Mouse (Mus musculus) left cerebral cortex, postnatal 14 days (tissue): ENCODE results near the gene Sap25. TPM values are rescaled to one million over a fixed set of nuclear protein-coding genes. Genes with fewer than 3 reads are reported as not detected.

Experiments used
- DNase-seq, 2 experiments: peaks; one replicate each; pipeline ENCODE4 v3.0.0; 2021 to 2022; ENCODE audit warnings: low spot score in 2 of 2, mixed read lengths in 1 of 2
- intact Hi-C: fragments of 180-260 bp; cut with DNase I; formaldehyde crosslinking; loops from one replicate; pipeline ENCODE4 v1.15.1; 2025
- total RNA-seq, 2 experiments: library from RNA; stranded (reverse); gene quantifications; 2 replicates each; pipeline ENCODE4 v1.2.3; 2021

The Sap25 gene
- total RNA-seq, 2 experiments from 2014 or later: 1.7 to 4.7 TPM

GRCm38 (mm10) chr5:137653366-137653765 lies 12.2 kb downstream of the Sap25 start:
- intact Hi-C loops: loop anchor here (5.0 kb wide), 1 partner anchor 66 kb away; no protein-coding TSS in a partner anchor
- no peak for DNase-seq

GRCm38 (mm10) chr5:137654746-137655145 lies 13.6 kb downstream of the Sap25 start:
- no peak for DNase-seq
- intact Hi-C loops: loop anchor here (5.0 kb wide), 2 partner anchors 67 to 93 kb away; partner anchors contain the start of gene Tsc22d4

DNA sequence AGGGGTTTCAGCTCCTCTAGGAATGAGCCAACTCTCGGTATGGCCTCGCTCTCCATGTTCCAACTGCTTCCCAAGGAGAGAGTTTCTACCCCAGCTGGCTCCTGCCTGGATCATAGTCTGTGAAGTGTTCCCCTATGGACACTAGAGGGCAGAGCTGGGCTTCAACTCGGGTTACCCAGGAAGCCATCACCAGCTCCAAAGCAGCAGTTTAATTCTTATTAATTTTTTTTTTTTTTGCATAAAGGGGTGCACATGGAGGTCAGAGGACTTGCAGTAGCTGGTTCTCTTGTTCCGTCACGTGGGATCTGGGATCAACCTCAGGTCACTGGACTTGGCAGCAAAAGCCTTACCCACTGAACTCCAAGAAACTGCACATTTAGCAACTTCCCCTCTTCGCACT lies 15.8 kb downstream of the Sap25 start:
- peak; percentile 81 to 84 for DNase-seq
- intact Hi-C loops: loop anchor here (5.0 kb wide), 1 partner anchor 90 kb away; the partner anchor contains the start of gene Tsc22d4

DNA sequence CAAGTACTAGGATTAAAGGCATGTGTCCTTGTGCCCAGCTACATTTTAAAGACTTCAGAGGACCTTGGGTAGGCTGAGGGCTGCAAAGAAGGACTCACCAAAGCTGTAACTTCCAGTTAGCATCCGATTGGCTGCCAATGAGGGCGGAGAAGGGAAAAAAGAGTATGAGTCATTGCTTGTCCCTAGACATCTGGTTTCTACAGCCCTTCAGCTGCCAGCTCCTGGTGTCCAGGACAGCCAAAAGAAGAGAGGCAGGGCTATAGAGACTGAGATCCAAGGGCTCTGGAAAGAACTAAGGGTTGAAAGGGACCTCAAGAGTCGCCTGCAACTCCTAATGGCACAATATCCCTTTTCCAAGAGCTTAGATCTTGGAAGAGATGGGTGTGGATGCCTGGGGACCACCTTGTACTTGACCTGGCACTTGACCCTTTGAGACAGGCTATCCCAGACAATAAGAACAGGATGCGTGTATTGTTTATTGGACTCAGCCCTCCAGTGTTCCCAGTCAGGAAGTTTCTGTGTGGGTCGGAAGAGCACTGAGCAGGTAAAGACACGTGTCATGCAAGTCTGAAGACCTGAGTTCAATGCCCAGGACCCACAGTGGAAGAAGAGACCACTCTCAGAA lies 19.0 kb downstream of the Sap25 start:
- intact Hi-C loops: no loop called here
- DNase-seq: peak in 1 of 2 experiments; percentile 49

DNA sequence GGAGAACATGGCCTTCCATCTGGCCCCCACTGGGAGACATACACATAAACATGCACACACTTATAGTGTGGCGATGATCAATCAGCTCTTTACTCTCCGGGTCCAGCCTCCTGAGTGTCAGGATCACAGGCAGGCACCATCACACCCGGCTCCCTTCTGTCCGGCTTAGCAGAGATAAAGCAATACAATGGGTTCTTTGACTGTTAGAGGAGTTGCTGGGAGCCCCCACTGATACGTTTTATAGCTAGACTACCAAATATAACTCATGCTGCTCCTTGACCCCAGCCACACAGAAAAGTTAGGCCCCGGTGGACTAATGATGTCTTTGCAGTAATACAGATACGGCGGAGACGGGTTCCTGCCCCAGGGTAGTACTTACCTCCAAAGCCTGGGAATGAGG lies 21.9 kb downstream of the Sap25 start:
- DNase-seq: no peak
- intact Hi-C loops: no loop called here

DNA sequence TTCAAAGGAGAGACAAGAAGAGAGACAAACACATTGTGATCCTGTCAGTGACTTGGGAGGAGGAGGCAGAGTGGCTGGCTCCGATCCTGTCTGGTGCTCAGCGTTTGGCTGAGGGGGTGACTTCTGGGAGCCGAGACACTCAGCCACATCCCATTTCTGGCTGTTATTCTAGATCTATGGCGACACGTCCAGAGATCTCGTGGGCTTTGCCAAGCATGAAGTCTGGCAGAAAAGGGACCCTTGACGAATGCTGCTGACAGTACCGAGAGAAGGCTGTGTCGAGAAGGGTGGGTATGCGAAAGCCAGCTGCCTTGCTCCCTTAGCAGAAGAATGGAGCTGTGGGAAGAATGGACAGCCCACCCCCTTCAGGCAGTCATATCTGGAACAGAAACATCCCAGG lies 27.8 kb downstream of the Sap25 start:
- peak in 1 of 2 experiments; percentile 2 for DNase-seq
- intact Hi-C loops: no loop called here

- peak in 1 of 2 experiments; percentile 2 for DNase-seq
- intact Hi-C loops: no loop called here
Observed at GRCm38 (mm10) chr5:137670240-137670639, 29.1 kb downstream of the Sap25 start.

DNA sequence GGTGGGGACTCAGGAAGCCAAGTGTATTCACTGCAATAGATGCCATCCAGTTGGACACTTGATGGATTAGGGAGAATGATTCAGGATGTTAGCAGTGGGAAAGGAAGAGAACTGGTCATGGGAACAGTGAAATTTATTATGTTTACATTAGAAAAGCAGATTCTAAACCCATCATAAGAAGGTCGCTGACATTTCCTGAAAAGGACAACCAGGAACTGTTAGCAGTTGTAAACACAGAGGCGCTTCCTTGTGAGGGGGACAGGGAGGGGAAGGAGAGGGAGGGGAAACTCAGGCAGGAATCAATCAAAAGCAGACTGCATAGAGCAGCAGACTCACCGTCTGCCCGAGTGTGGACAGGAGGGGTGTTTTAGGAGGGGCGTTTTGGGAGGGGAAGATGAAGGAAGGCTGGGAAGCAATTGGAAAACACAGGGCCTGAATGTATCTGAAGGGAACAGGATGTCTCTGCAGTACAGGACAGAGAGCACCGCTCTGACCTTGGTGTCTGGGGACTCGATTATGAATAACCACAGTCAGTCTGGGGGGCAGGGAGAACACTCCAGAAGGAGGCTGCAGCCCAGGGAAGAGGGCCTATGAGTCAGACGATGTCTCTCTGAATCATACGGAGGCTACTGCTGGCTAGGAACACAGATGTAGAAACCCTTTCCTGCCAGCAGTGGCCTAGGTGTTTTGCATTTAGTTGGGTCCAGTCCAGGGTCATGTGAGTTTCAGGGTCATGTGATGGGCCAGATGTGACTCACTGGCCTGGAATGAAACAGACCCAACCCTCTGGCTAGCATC lies 30.5 kb downstream of the Sap25 start:
- peak; percentile 39 to 72 for DNase-seq
- intact Hi-C loops: no loop called here

DNA sequence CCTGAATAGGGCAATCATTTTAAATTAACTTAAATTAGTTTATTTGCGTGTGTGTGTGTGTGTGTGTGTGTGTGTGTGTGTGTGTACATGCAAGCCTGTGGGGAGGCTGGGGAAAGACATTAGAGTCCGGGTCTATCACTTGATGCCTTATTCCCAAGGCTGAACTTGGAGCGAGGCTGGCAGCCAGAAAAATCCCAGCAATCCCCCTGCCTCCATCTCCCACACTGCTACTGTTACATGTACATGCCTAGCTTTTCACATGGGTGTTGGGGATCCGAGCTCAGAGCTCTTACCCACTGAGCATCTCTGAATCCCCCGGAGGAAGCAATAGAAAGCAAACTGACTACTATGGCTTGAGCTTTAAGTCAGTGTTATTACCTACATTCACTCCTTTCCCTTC lies 31.2 kb downstream of the Sap25 start:
- intact Hi-C loops: no loop called here
- no peak for DNase-seq

DNA sequence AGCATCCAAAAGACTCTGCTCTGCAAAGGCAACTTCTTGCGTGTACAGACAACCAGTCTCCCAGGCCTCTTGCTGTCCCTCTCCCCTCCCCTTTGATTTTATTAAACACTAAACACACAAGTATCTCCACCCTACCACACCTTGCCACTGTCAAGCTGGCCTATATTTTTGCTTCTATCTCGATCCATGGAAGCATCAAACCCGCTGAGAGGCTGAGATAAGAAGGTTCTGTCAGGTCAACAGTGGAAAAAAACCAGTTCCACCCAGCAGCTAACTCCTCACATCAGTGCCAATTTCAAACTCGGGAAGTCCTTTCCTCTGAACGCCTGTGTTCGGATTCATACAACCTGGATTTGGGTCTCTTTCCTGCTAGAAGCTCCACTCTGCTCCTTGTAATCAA lies 31.9 kb downstream of the Sap25 start:
- DNase-seq: no peak
- intact Hi-C loops: no loop called here

GRCm38 (mm10) chr5:137674786-137675185 lies 33.7 kb downstream of the Sap25 start:
- intact Hi-C loops: no loop called here
- DNase-seq: no peak

GRCm38 (mm10) chr5:137677859-137678258 lies 36.7 kb downstream of the Sap25 start:
- intact Hi-C loops: no loop called here
- no peak for DNase-seq

DNA sequence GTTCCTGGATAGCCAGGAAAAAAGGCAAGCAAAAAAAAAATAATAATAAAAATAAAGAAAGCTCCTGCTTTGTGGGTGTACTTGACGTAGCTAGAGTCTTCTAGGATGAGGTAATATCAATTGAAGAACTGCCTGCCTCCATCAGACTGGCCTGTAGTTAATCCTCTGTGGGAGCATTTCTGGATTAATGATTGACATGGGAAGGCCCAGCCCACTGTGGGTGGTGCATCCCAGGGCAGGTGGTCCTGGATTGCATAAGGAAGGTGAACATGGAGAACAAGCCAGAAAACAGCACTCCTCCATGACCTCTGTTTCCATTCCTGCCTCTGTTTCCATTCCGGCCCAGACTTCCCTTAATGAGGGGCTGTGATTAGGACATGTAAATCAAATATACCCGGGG lies 37.6 kb downstream of the Sap25 start:
- no peak for DNase-seq
- intact Hi-C loops: no loop called here

DNA sequence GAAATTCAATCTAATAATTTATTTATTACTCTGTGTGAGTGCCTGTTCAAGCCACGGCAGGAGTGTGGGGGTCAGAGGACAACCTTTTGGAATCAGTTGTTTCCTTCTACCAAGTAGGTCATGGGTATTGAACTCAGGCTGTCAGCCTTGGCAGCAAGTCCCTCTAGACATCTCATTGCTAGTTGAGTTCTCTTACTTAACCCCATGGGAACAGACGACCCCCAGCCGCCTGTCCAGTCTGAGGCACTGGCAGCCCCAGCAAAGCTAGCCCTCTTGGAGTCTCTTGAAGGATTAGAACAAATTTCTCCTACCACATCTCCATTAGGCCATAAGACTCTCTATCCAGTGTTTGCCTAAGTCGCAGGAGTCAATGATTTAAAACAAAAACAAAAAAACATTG lies 38.6 kb downstream of the Sap25 start:
- DNase-seq: no peak
- intact Hi-C loops: loop anchor here (5.0 kb wide), 1 partner anchor 58 kb away; no protein-coding TSS in a partner anchor

DNA sequence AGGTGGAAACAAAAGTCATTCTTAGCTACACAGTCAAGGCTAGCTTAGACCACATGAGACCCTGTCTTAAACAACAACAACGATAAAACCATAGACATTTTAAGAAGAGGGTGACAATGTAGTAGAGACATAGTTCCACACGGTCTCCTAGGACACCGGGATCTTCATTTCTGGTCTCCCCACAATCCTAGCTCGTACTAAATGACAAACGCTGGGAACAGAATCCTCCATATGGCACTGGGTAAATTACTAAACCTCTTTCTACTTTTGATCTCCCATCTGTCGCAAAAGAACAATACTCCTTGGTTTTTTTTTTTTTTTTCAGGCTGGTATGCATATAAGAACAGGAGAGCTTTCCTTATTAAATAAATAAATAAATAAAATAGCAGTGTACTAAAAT lies 41.4 kb downstream of the Sap25 start:
- DNase-seq: no peak
- intact Hi-C loops: loop anchor here (5.0 kb wide), 1 partner anchor 55 kb away; no protein-coding TSS in a partner anchor

DNA sequence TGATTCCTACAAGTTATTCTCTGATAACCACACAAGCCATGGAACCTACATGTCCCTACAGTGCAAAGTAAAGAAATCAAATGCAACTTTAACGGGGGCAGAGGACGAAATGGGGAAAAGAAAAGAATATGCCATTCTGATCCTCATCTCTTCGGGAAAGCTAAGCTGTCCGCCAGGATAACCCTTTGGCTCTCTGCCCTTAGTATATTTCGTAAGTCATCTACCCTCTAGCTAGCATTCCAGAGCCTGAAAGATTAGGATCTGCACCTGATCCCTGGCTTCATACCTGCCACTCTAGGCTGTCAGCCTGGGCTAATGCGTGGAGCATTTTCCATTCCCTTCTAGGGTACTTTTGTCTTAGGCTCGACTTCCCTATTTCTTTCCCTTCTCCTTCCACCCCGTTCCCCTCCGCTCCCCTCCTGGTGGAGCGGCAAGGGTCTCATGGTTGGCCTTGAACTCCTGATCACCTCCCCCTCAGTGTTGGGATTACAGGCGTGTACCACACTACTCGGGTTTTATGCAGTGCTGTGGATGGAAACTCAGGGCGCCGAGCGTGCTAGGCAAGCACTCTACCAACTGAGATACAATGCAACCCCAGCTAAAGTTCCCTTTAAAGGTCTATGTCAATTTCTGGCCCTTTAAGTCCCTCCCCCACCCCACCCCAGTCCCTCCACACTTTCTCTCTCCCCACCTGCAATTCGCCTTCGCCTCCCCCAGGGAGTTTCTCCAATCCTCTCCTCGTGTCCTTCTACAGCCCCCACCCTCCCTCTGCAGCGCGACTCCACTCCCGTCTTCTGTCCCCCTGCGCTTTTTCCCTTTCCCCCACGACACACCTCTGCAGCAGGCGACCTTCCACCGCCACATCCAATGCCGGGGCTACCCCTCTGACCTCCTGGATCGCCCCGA lies 42.5 kb downstream of the Sap25 start:
- peak in 1 of 2 experiments; percentile 38 for DNase-seq
- intact Hi-C loops: loop anchor here (5.0 kb wide), 1 partner anchor 54 kb away; no protein-coding TSS in a partner anchor

DNA sequence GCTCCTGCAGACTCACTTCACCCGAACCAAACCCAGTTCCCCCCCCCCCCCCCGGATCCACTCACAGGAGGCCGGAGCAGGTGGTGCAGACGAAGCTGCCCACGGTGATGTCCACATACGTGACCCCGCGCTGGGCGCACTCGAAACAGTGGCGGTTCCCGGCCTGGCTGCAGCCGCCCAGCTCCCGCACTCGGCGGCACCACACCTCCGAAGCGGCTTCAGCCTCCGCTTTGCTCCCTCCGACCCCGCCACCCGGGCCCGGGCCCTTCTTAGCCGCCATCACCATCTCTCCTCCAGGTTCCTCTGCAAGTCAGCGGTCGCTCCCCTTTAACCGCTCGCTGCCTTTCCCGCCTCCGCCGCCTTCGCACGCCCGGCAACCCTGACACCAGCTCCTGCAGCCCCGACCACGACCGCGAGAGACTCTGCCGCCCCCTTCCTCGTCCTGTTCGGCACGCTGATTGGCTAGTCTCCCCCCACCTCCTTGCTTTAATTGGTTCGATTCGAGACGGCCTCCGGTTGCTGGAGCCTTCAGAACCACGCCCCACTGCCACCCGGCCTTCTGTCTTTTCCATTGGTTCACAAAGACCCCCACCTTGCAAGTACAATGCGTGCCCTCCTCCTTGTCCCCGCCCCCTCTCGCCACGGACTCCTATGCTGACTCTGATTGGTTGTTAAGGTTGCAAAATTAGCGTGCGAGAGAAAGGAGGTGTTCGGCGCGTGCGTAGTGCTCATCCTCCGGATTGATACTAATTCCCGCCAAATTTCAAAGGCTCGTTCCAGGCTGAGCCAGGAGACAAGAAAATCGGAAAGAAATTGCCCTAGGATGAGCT lies 43.4 kb downstream of the Sap25 start, which contains the start of gene Agfg2:
Gene Agfg2, minus strand, starts transcription at position 433 of the 830 bp plus-strand sequence.
- DNase-seq: peak; percentile 99 to 100
- intact Hi-C loops: loop anchor here (5.0 kb wide), 1 partner anchor 53 kb away; no protein-coding TSS in a partner anchor

DNA sequence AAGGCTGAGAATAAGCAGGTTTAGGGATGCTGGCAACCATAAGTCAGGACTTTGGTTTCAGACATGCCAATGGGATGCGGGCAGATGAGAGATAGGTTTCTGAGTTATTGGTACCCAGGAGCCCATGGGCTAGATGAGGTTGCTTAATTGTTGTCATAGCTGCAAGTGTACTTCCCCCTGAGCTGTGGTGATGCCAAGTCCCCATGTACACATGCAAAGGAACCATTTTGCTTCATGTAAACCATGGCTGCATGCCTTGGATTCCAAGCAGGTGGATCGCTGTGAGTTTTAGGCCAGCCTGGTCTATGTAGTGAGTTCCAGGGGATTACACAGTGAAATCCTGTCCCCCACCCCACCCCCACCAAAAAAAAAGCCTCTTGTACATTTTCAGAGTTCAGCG lies 44.5 kb downstream of the Sap25 start:
- no peak for DNase-seq
- intact Hi-C loops: no loop called here
